ENCODE assay signal across 10 mouse cellular contexts in genomic region chr1:58797370-58797769, GRCm38 (mm10). TPM values are rescaled to one million over a fixed set of nuclear protein-coding genes. Genes with fewer than 3 reads are reported as not detected.
DNase-seq lines count a peak whose midpoint lies in the region; ATAC-seq and TF ChIP-seq lines count a peak whose summit lies in the region.
"Had no signal": no experiment of that assay in that cellular context is flagged by ENCODE, and none has a peak within 500 bp of the region (broad histone marks: within the 10 kb centered on the region; RNA-seq: fewer than 3 reads in every experiment).

No protein-coding gene starts in this region.

- DNase-seq in lung, adult 2 months = no peak
- DNase-seq in lung, postnatal 25 days (ENCODE audit: low spot score) = peak; percentile 59
- DNase-seq in thymus, postnatal 25 days = peak; percentile 59
- DNase-seq in right cerebral cortex, adult 2 months (ENCODE audit: low spot score in 2 of 2) = no peak
- no peak for DNase-seq in forebrain, embryonic 10.5 days (ENCODE audit: extremely low spot score, low spot score)
- DNase-seq in urinary bladder, postnatal 14 days (ENCODE audit: low spot score) = no peak
- DNase-seq: adrenal gland, postnatal 25 days; kidney, postnatal 36 days had no signal

- H3K27me3 ChIP-seq in lung, embryonic 15.5 days = no peaks in the 10 kb centered on the region
- peaks cover 17% of the 10 kb centered on the region for H3K27me3 ChIP-seq in forebrain, embryonic 10.5 days (ENCODE audit: poor library complexity, severe bottlenecking)

- TF ChIP-seq CTCF in lung, adult 2 months (IDR thresholded peaks at IDR 0.05; ENCODE audit: insufficient read depth, low read length) = no peak

- peaks cover 13% of the 10 kb centered on the region; the same call in 1 of the 2 replicates for H3K4me1 ChIP-seq in lung, embryonic 15.5 days
- no peaks in the 10 kb centered on the region; the same call in 1 of the 2 replicates for H3K4me1 ChIP-seq in lung, adult 2 months (ENCODE audit: control insufficient read depth, insufficient read depth, low read length)
- peaks cover 6% of the 10 kb centered on the region for H3K4me1 ChIP-seq in brown adipose tissue, adult 24 weeks (ENCODE audit: control insufficient read depth, insufficient read depth, insufficient read length, low read length)
- H3K4me1 ChIP-seq in forebrain, embryonic 10.5 days = peaks cover 20% of the 10 kb centered on the region

- TF ChIP-seq POLR2A in lung, adult 2 months (IDR thresholded peaks at IDR 0.05; ENCODE audit: borderline replicate concordance, extremely low read depth, low read depth, low read length) = no peak

- peak overlapping the region; percentile 49 for H3K4me2 ChIP-seq in lung, embryonic 15.5 days

- no peaks in the 10 kb centered on the region for H3K9me3 ChIP-seq in lung, embryonic 15.5 days
- H3K9me3 ChIP-seq in forebrain, embryonic 10.5 days = no peaks in the 10 kb centered on the region

- peaks cover 6% of the 10 kb centered on the region; the same call in 1 of the 2 replicates for H3K36me3 ChIP-seq in lung, embryonic 15.5 days
- 0 out of 2 replicates have a peak, but pooled peaks cover 3% of the 10 kb centered on the region for H3K36me3 ChIP-seq in forebrain, embryonic 10.5 days (replicated peaks)

- no peak overlapping the region for H3K27ac ChIP-seq in lung, embryonic 15.5 days
- H3K27ac ChIP-seq in brown adipose tissue, adult 24 weeks (replicated peaks; ENCODE audit: low read depth, low read length) = peak overlapping the region; percentile 95
- H3K27ac ChIP-seq in forebrain, embryonic 10.5 days = no peak overlapping the region

- no peak for ATAC-seq in lung, embryonic 15.5 days (ENCODE audit: borderline replicate concordance, extremely low read depth, low FRiP score, low TSS enrichment)

- 73% methylated on average over 2 of the region's 2 CpGs for WGBS in lung, embryonic 15.5 days
- WGBS in lung, adult 2 months = 38% methylated on average over 2 of the region's 2 CpGs
- WGBS in forebrain, embryonic 10.5 days = 86% methylated on average over 2 of the region's 2 CpGs

- H3K9ac ChIP-seq in lung, embryonic 15.5 days = no peak overlapping the region

- H3K4me3 ChIP-seq in lung, embryonic 15.5 days = peak overlapping the region; percentile 25; the same call in 1 of the 2 replicates
- no peak overlapping the region for H3K4me3 ChIP-seq in lung, adult 2 months (replicated peaks; ENCODE audit: extremely low read depth, low read depth, low read length)
- peak overlapping the region; percentile 63 for H3K4me3 ChIP-seq in brown adipose tissue, adult 24 weeks (ENCODE audit: insufficient read depth, low read depth, low read length)
- no peak overlapping the region for H3K4me3 ChIP-seq in forebrain, embryonic 10.5 days

RNA-seq across cellular contexts. Expression of gene Casp8, which starts 2.2 kb away (rescaled TPM):
- polyA plus RNA-seq in lung, embryonic 15.5 days (2015; fragmentation: Nextera tagmentation; extraction: Ambion mirVana) = 58.1 TPM in 2 replicates
- 5.1 and 8.9 TPM in 2 replicates for polyA plus RNA-seq in lung, adult 2 months (2012; rRNA removed)
- 9.9 and 15.4 TPM in 2 replicates for polyA plus RNA-seq in brown adipose tissue, adult 24 weeks (2012; ENCODE audit: insufficient read depth, insufficient read length, missing spikeins)
- 9.2 and 10.8 TPM in 2 replicates for polyA plus RNA-seq in forebrain, embryonic 10.5 days (2016; fragmentation: Nextera tagmentation; extraction: Ambion mirVana)

Comparison
In these comparisons a context has a peak if more than half of its experiments do, and no peak if none do; other contexts are left out.
1. H3K4me3 ChIP-seq: peak in lung, embryonic 15.5 days (single experiment) and brown adipose tissue, adult 24 weeks (single experiment); none in lung, adult 2 months (single experiment) and forebrain, embryonic 10.5 days (single experiment).
2. DNase-seq: peak in lung, postnatal 25 days (single experiment) and thymus, postnatal 25 days (single experiment); none in lung, adult 2 months (single experiment), right cerebral cortex, adult 2 months (0 of 2), forebrain, embryonic 10.5 days (single experiment) and urinary bladder, postnatal 14 days (single experiment).